Mouse (Mus musculus) stomach, postnatal 0 days (tissue): ENCODE data around the gene Cfi. TPM values are rescaled to one million over a fixed set of nuclear protein-coding genes. Genes with fewer than 3 reads are reported as not detected.

Experiments
- ATAC-seq: fragments of 200-750 bp; cut with Nextera tagmentation; 2 replicates; pipeline ENCODE4 v1.8.0; 2017; ENCODE audit not compliant: low FRiP score, low TSS enrichment
- DNase-seq: peaks from one replicate; pipeline ENCODE4 v3.0.0-alpha.2; 2016; ENCODE audit warnings: low spot score
- H3K27ac ChIP-seq: fragments of 300-500 bp; sonication (generic); replicated peaks from 2 replicates; pipeline ENCODE4 v1.5.1; 2014; ENCODE audit warnings: mild to moderate bottlenecking, control low read depth
- H3K27me3 ChIP-seq: fragments of 300-500 bp; sonication (generic); 2 replicates; pipeline ENCODE4 v1.6.1; 2014; ENCODE audit warnings: low read length; ENCODE audit not compliant: control insufficient read depth, insufficient read depth
- H3K36me3 ChIP-seq: fragments of 300-500 bp; sonication (generic); 2 replicates; pipeline ENCODE4 v1.6.1; 2014; ENCODE audit warnings: low read length, mixed read lengths; ENCODE audit not compliant: control insufficient read depth, insufficient read depth
- H3K4me1 ChIP-seq: fragments of 300-500 bp; sonication (generic); replicated peaks from 2 replicates; pipeline ENCODE4 v1.6.1; 2014; ENCODE audit warnings: antibody characterized with exemption; ENCODE audit not compliant: control insufficient read depth, insufficient read depth
- H3K4me2 ChIP-seq: fragments of 300-500 bp; sonication (generic); replicated peaks from 2 replicates; pipeline ENCODE4 v1.6.1; 2014; ENCODE audit warnings: low read depth, mild to moderate bottlenecking, control low read depth, moderate library complexity
- H3K4me3 ChIP-seq: fragments of 300-500 bp; sonication (generic); 2 replicates; pipeline ENCODE4 v1.5.1; 2014; ENCODE audit warnings: low read depth, low read length, control low read depth
- H3K9ac ChIP-seq: fragments of 300-500 bp; sonication (generic); 2 replicates; pipeline ENCODE4 v1.6.1; 2014; ENCODE audit warnings: mild to moderate bottlenecking, low read length, control low read depth, mixed read lengths
- H3K9me3 ChIP-seq: fragments of 300-500 bp; sonication (generic); 2 replicates; pipeline ENCODE4 v1.6.1; 2016; ENCODE audit warnings: low read length; ENCODE audit not compliant: control insufficient read depth
- CTCF ChIP-seq: IDR thresholded peaks from 2 replicates; pipeline ENCODE4 v1.5.1; 2016; ENCODE audit warnings: antibody characterized with exemption, low read depth, mild to moderate bottlenecking, moderate library complexity
- EP300 ChIP-seq: optimal IDR thresholded peaks from 2 replicates; pipeline ENCODE3; 2016; ENCODE audit warnings: antibody characterized with exemption
- WGBS: fragments of 180-500 bp; shearing (Covaris S2); extraction: QIAGEN DNeasy Blood & Tissue Kit; methylation state at CpG from one replicate; pipeline ENCODE4 v1.1.7; 2014; 5-methylcytosine and 5-hydroxymethylcytosine counted together
- polyA plus RNA-seq: library from polyadenylated mRNA; unstranded; fragments of >200 nt; fragmentation: Nextera tagmentation; extraction: Ambion mirVana; gene quantifications from 2 replicates; pipeline ENCODE4 v1.2.1, GENCODE M21; 2015

Gene Cfi
- polyA plus RNA-seq, 1 experiment from 2014 or later: 152 TPM

- Histone ChIP-seq H3K36me3 (no peaks in the 10 kb centered on the region; the same call in 1 of the 2 replicates), H3K27me3 (no peaks in the 10 kb centered on the region), H3K4me2 (no peak overlapping the region; the same call in 1 of the 2 replicates), H3K4me1 (peaks cover 4% of the 10 kb centered on the region; the same call in 1 of the 2 replicates), H3K9me3 (no peaks in the 10 kb centered on the region), H3K9ac (no peak overlapping the region), H3K4me3 (no peak overlapping the region), H3K27ac (no peak overlapping the region)
- WGBS: 76% methylated on average over 3 of the region's 3 CpGs
- ATAC-seq (no peak), DNase-seq (no peak)
- no peak for TF ChIP-seq EP300
- no peak for TF ChIP-seq CTCF
These were observed 67.7 kb downstream of the Cfi start for GRCm38 (mm10) chr3:129903369-129903768.

- 76% methylated on average over 8 of the region's 8 CpGs for WGBS
- H3K4me1 ChIP-seq: peaks cover 4% of the 10 kb centered on the region; the same call in 1 of the 2 replicates
- no peak overlapping the region for H3K4me3 ChIP-seq
- H3K9me3 ChIP-seq: no peaks in the 10 kb centered on the region
- no peaks in the 10 kb centered on the region for H3K27me3 ChIP-seq
- H3K27ac ChIP-seq: no peak overlapping the region
- H3K36me3 ChIP-seq: peaks cover 2% of the 10 kb centered on the region; the same call in 1 of the 2 replicates
- DNase-seq (peak; percentile 67), ATAC-seq (peak; percentile 49)
- H3K4me2 ChIP-seq: no peak overlapping the region
- TF ChIP-seq EP300 (no peak), CTCF (no peak)
- no peak overlapping the region for H3K9ac ChIP-seq
These were observed 68.2 kb downstream of the Cfi start for GRCm38 (mm10) chr3:129903866-129904265.

- Histone ChIP-seq H3K4me3 (no peak overlapping the region), H3K27me3 (no peaks in the 10 kb centered on the region), H3K27ac (no peak overlapping the region), H3K4me2 (no peak overlapping the region), H3K4me1 (peaks cover 4% of the 10 kb centered on the region; the same call in 1 of the 2 replicates), H3K9ac (no peak overlapping the region), H3K9me3 (no peaks in the 10 kb centered on the region), H3K36me3 (peaks cover 3% of the 10 kb centered on the region; the same call in 1 of the 2 replicates)
- no peak for ATAC-seq
- WGBS: 61% methylated on average over 7 of the region's 7 CpGs
- no peak for DNase-seq
- peak; percentile 10; the same call in 1 of the 2 replicates for TF ChIP-seq CTCF
- TF ChIP-seq EP300: no peak
These were observed 68.9 kb downstream of the Cfi start for GRCm38 (mm10) chr3:129904381-129905132.

GRCm38 (mm10) chr3:129912025-129912424, 76.3 kb downstream of the Cfi start:
- H3K9me3 ChIP-seq: no peaks in the 10 kb centered on the region
- no peak overlapping the region for H3K4me2 ChIP-seq
- no peaks in the 10 kb centered on the region for H3K27me3 ChIP-seq
- no peak for DNase-seq
- no peaks in the 10 kb centered on the region for H3K4me1 ChIP-seq
- ATAC-seq: no peak
- H3K36me3 ChIP-seq: peaks cover 15% of the 10 kb centered on the region; the same call in 1 of the 2 replicates
- 92% methylated on average over 14 of the region's 14 CpGs for WGBS
- no peak overlapping the region for H3K4me3 ChIP-seq
- H3K9ac ChIP-seq: no peak overlapping the region; the same call in 1 of the 2 replicates
- H3K27ac ChIP-seq: no peak overlapping the region
- no peak for TF ChIP-seq CTCF
- TF ChIP-seq EP300: no peak

GRCm38 (mm10) chr3:129913241-129913640, 77.6 kb downstream of the Cfi start:
- Histone ChIP-seq H3K27me3 (no peaks in the 10 kb centered on the region), H3K4me1 (no peaks in the 10 kb centered on the region), H3K4me2 (no peak overlapping the region), H3K4me3 (no peak overlapping the region), H3K9me3 (no peaks in the 10 kb centered on the region), H3K9ac (no peak overlapping the region), H3K27ac (no peak overlapping the region), H3K36me3 (peaks cover 15% of the 10 kb centered on the region; the same call in 1 of the 2 replicates)
- WGBS: 91% methylated on average over 13 of the region's 13 CpGs
- DNase-seq (no peak), ATAC-seq (no peak)
- no peak for TF ChIP-seq CTCF
- TF ChIP-seq EP300: no peak

DNA sequence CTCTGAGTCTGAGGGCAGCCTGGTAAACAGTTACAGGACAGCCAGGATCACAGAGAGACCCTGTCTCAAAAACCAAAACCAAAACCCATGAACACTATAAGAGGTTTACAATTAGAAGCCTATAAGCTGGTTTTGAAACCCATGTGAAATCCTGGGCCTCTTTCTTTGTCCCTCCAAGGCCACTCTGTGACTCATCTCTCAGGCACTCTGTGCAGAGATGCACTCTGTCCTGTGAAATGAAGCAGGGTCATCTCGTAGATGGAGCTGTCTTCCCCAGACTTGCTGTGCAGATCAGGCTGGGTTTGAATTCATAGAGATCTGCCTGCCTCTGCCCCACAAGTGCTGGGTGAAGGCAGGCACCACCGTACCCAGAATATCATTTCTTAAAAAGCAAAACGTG, 81.7 kb downstream of the Cfi start:
- Histone ChIP-seq H3K27ac (no peak overlapping the region), H3K4me1 (no peaks in the 10 kb centered on the region), H3K4me2 (no peak overlapping the region), H3K27me3 (no peaks in the 10 kb centered on the region), H3K36me3 (no peaks in the 10 kb centered on the region), H3K9ac (no peak overlapping the region), H3K9me3 (no peaks in the 10 kb centered on the region), H3K4me3 (no peak overlapping the region)
- WGBS: 74% methylated on average over 3 of the region's 3 CpGs
- no peak for TF ChIP-seq CTCF
- no peak for TF ChIP-seq EP300
- DNase-seq (no peak), ATAC-seq (no peak)
